Comparison of ENCODE assay signal across 14 mouse cellular contexts in genomic region chr14:21546351-21546750, GRCm38 (mm10).
A peak's percentile ranks its signal among the peaks of the same experiment; 100 is the strongest.
DNase-seq lines count a peak whose midpoint lies in the region; ATAC-seq and TF ChIP-seq lines count a peak whose summit lies in the region.
"Had no signal": no experiment of that assay in that cellular context is flagged by ENCODE, and none has a peak within 500 bp of the region (broad histone marks: within the 10 kb centered on the region; RNA-seq: fewer than 3 reads in every experiment).

No protein-coding gene starts in this region.

- no peak overlapping the region for H3K4me2 ChIP-seq in kidney, embryonic 15.5 days
- H3K4me2 ChIP-seq in hindbrain, embryonic 12.5 days (replicated peaks): no peak overlapping the region
- no peak overlapping the region for H3K4me2 ChIP-seq in midbrain, embryonic 15.5 days
- H3K4me2 ChIP-seq: stomach, embryonic 15.5 days had no signal

- H3K27me3 ChIP-seq in kidney, embryonic 15.5 days: no peaks in the 10 kb centered on the region
- no peaks in the 10 kb centered on the region for H3K27me3 ChIP-seq in hindbrain, embryonic 12.5 days
- no peaks in the 10 kb centered on the region for H3K27me3 ChIP-seq in midbrain, embryonic 15.5 days (replicated peaks)
- H3K27me3 ChIP-seq in kidney, adult 2 months (replicated peaks; ENCODE audit: control insufficient read depth, insufficient read depth, low read length): no peaks in the 10 kb centered on the region
- H3K27me3 ChIP-seq: stomach, embryonic 15.5 days had no signal

- TF ChIP-seq CTCF in embryonic fibroblast, embryonic 13.5 days (IDR thresholded peaks at IDR 0.05; ENCODE audit: borderline replicate concordance, insufficient read depth, low read length): no peak
- no peak for TF ChIP-seq CTCF in kidney, adult 2 months (conservative IDR thresholded peaks at IDR 0.05; ENCODE audit: insufficient read depth, insufficient read length, low read depth, low read length)

- H3K27ac ChIP-seq in kidney, embryonic 15.5 days: 0 out of 2 replicates have a peak overlapping the region, but pooled peaks have one; percentile 33
- peak overlapping the region; percentile 87 for H3K27ac ChIP-seq in embryonic fibroblast, embryonic 13.5 days (ENCODE audit: insufficient read depth, low read length)
- H3K27ac ChIP-seq in hindbrain, embryonic 12.5 days: peak overlapping the region; percentile 45
- H3K27ac ChIP-seq in midbrain, embryonic 15.5 days: peak overlapping the region; percentile 60
- H3K27ac ChIP-seq in kidney, adult 2 months (ENCODE audit: insufficient read depth, low read depth, low read length): no peak overlapping the region
- H3K27ac ChIP-seq: stomach, embryonic 15.5 days had no signal

- H3K4me1 ChIP-seq in kidney, embryonic 15.5 days: peaks cover 48% of the 10 kb centered on the region
- peaks cover 32% of the 10 kb centered on the region for H3K4me1 ChIP-seq in embryonic fibroblast, embryonic 13.5 days (ENCODE audit: control insufficient read depth, insufficient read depth, low read length)
- H3K4me1 ChIP-seq in hindbrain, embryonic 12.5 days: peaks cover 36% of the 10 kb centered on the region
- peaks cover 52% of the 10 kb centered on the region for H3K4me1 ChIP-seq in midbrain, embryonic 15.5 days
- H3K4me1 ChIP-seq in kidney, adult 2 months (ENCODE audit: control insufficient read depth, insufficient read depth, low read length): peaks cover 4% of the 10 kb centered on the region; the same call in 1 of the 2 replicates

- WGBS in kidney, embryonic 15.5 days: 47% methylated on average over 3 of the region's 3 CpGs
- WGBS in hindbrain, embryonic 12.5 days: 55% methylated on average over 3 of the region's 3 CpGs
- WGBS in midbrain, embryonic 15.5 days: 16% methylated on average over 3 of the region's 3 CpGs
- 69% methylated on average over 3 of the region's 3 CpGs for WGBS in kidney, adult 2 months

- no peak for TF ChIP-seq POLR2A in embryonic fibroblast, embryonic 13.5 days (IDR thresholded peaks at IDR 0.05; ENCODE audit: low read depth, low read length)
- TF ChIP-seq POLR2A in kidney, adult 2 months (IDR thresholded peaks at IDR 0.05; ENCODE audit: low read depth, low read length): no peak

- 0 out of 2 replicates have a peak, but pooled peaks cover 4% of the 10 kb centered on the region for H3K9me3 ChIP-seq in kidney, embryonic 15.5 days (replicated peaks)
- H3K9me3 ChIP-seq in hindbrain, embryonic 12.5 days (replicated peaks): no peaks in the 10 kb centered on the region
- H3K9me3 ChIP-seq in midbrain, embryonic 15.5 days: no peaks in the 10 kb centered on the region
- H3K9me3 ChIP-seq: stomach, embryonic 15.5 days had no signal

- H3K9ac ChIP-seq in kidney, embryonic 15.5 days: no peak overlapping the region
- no peak overlapping the region for H3K9ac ChIP-seq in hindbrain, embryonic 12.5 days
- H3K9ac ChIP-seq in midbrain, embryonic 15.5 days: no peak overlapping the region
- H3K9ac ChIP-seq: stomach, embryonic 15.5 days had no signal

- no peak for ATAC-seq in kidney, embryonic 15.5 days (replicated peaks; ENCODE audit: low FRiP score)
- 0 out of 2 replicates have a peak, but pooled peaks have one; percentile 43 for ATAC-seq in hindbrain, embryonic 12.5 days (ENCODE audit: low FRiP score)
- ATAC-seq in midbrain, embryonic 15.5 days (replicated peaks): peak; percentile 44; the same call in 1 of the 2 replicates

- H3K36me3 ChIP-seq in kidney, embryonic 15.5 days: peaks cover 8% of the 10 kb centered on the region
- peaks cover 7% of the 10 kb centered on the region for H3K36me3 ChIP-seq in hindbrain, embryonic 12.5 days
- 0 out of 2 replicates have a peak, but pooled peaks cover 3% of the 10 kb centered on the region for H3K36me3 ChIP-seq in midbrain, embryonic 15.5 days (replicated peaks)
- H3K36me3 ChIP-seq in kidney, adult 2 months (ENCODE audit: control insufficient read depth, insufficient read depth, low read length): no peaks in the 10 kb centered on the region

- H3K4me3 ChIP-seq in kidney, embryonic 15.5 days (replicated peaks): no peak overlapping the region
- no peak overlapping the region for H3K4me3 ChIP-seq in embryonic fibroblast, embryonic 13.5 days (ENCODE audit: insufficient read depth, low read length)
- H3K4me3 ChIP-seq in hindbrain, embryonic 12.5 days: no peak overlapping the region
- no peak overlapping the region for H3K4me3 ChIP-seq in midbrain, embryonic 15.5 days
- no peak overlapping the region for H3K4me3 ChIP-seq in kidney, adult 2 months (ENCODE audit: insufficient read depth, low read depth, low read length)
- H3K4me3 ChIP-seq: stomach, embryonic 15.5 days had no signal

- DNase-seq in kidney, adult 18-20 months: no peak
- no peak for DNase-seq in urinary bladder, postnatal 25 days (ENCODE audit: low spot score)
- no peak for DNase-seq in cerebellum, adult 11 months
- DNase-seq in kidney, adult 2 months: no peak
- DNase-seq: cerebellum, adult 9-10 months; heart, adult 18-20 months; kidney, postnatal 14 days; lung, adult 2 months; thymus, postnatal 4 days had no signal
